Comparison of ENCODE assay signal across 9 mouse cellular contexts in genomic region chr4:136468553-136469327, GRCm38 (mm10). TPM values are rescaled to one million over a fixed set of nuclear protein-coding genes. Genes with fewer than 3 reads are reported as not detected.
DNase-seq lines count a peak whose midpoint lies in the region; ATAC-seq and TF ChIP-seq lines count a peak whose summit lies in the region.
"Had no signal": no experiment of that assay in that cellular context is flagged by ENCODE, and none has a peak within 500 bp of the region (broad histone marks: within the 10 kb centered on the region; RNA-seq: fewer than 3 reads in every experiment).

No protein-coding gene starts in this region.

- peak overlapping the region; percentile 70; the same call in 1 of the 2 replicates for H3K4me2 ChIP-seq in embryonic facial prominence, embryonic 13.5 days
- H3K4me2 ChIP-seq in hindbrain, embryonic 12.5 days (replicated peaks) = peak overlapping the region; percentile 65; the same call in 1 of the 2 replicates
- H3K4me2 ChIP-seq in liver, embryonic 12.5 days = peak overlapping the region; percentile 96

- no peak for DNase-seq in gastrocnemius, adult 2 months
- no peak for DNase-seq in gastrocnemius, postnatal 36 days
- peak; percentile 84 for DNase-seq in R1 (ENCODE audit: low read depth, low spot score)
- DNase-seq in right cerebral cortex, postnatal 14 days = peak; percentile 58
- DNase-seq in ovary, adult 18-20 months (ENCODE audit: low spot score) = no peak

- peaks cover 31% of the 10 kb centered on the region for H3K4me1 ChIP-seq in embryonic facial prominence, embryonic 13.5 days
- H3K4me1 ChIP-seq in hindbrain, embryonic 12.5 days = peaks cover 27% of the 10 kb centered on the region
- H3K4me1 ChIP-seq in liver, embryonic 12.5 days = peaks cover 24% of the 10 kb centered on the region

- no peaks in the 10 kb centered on the region for H3K36me3 ChIP-seq in embryonic facial prominence, embryonic 13.5 days
- no peaks in the 10 kb centered on the region for H3K36me3 ChIP-seq in hindbrain, embryonic 12.5 days
- no peaks in the 10 kb centered on the region for H3K36me3 ChIP-seq in liver, embryonic 12.5 days

- H3K9ac ChIP-seq in embryonic facial prominence, embryonic 13.5 days = no peak overlapping the region
- H3K9ac ChIP-seq in hindbrain, embryonic 12.5 days = no peak overlapping the region
- no peak overlapping the region for H3K9ac ChIP-seq in liver, embryonic 12.5 days

- H3K4me3 ChIP-seq in gastrocnemius, adult 2 months = peak overlapping the region; percentile 90
- H3K4me3 ChIP-seq in embryonic facial prominence, embryonic 13.5 days = no peak overlapping the region
- H3K4me3 ChIP-seq in hindbrain, embryonic 12.5 days = no peak overlapping the region
- peak overlapping the region; percentile 66; the same call in 1 of the 2 replicates for H3K4me3 ChIP-seq in liver, embryonic 12.5 days

- peaks cover 16% of the 10 kb centered on the region for H3K27me3 ChIP-seq in embryonic facial prominence, embryonic 13.5 days
- peaks cover 21% of the 10 kb centered on the region for H3K27me3 ChIP-seq in hindbrain, embryonic 12.5 days
- H3K27me3 ChIP-seq in liver, embryonic 12.5 days (replicated peaks) = peaks cover 49% of the 10 kb centered on the region
- H3K27me3 ChIP-seq: Patski had no signal

- intact Hi-C loops in gastrocnemius, adult 2 months (cut with DNase I) = no loop called here
- intact Hi-C loops in gastrocnemius, postnatal 36 days (cut with DNase I) = no loop called here

- H3K9me3 ChIP-seq in embryonic facial prominence, embryonic 13.5 days = no peaks in the 10 kb centered on the region
- H3K9me3 ChIP-seq in hindbrain, embryonic 12.5 days (replicated peaks) = no peaks in the 10 kb centered on the region
- H3K9me3 ChIP-seq in liver, embryonic 12.5 days (replicated peaks) = no peaks in the 10 kb centered on the region

- H3K27ac ChIP-seq in gastrocnemius, adult 2 months = peak overlapping the region; percentile 95
- H3K27ac ChIP-seq in embryonic facial prominence, embryonic 13.5 days = peak overlapping the region; percentile 98; the same call in 1 of the 2 replicates
- no peak overlapping the region for H3K27ac ChIP-seq in hindbrain, embryonic 12.5 days
- no peak overlapping the region for H3K27ac ChIP-seq in liver, embryonic 12.5 days

- 71% methylated on average over 14 of the region's 14 CpGs for WGBS in embryonic facial prominence, embryonic 13.5 days
- WGBS in hindbrain, embryonic 12.5 days = 78% methylated on average over 14 of the region's 14 CpGs
- WGBS in liver, embryonic 12.5 days (ENCODE audit: insufficient replicate concordance) = 72% methylated on average over 14 of the region's 14 CpGs

- no peak for ATAC-seq in embryonic facial prominence, embryonic 13.5 days (ENCODE audit: insufficient number of reproducible peaks, insufficient read depth, low FRiP score, low TSS enrichment, low read depth)
- peak; percentile 29 for ATAC-seq in hindbrain, embryonic 12.5 days (ENCODE audit: low FRiP score)
- no peak; the same call in 1 of the 2 replicates for ATAC-seq in liver, embryonic 12.5 days

- TF ChIP-seq CTCF in gastrocnemius, adult 2 months (IDR thresholded peaks at IDR 0.05) = no peak

RNA-seq across cellular contexts. Expression of gene Luzp1, which starts 0.8 kb away (rescaled TPM):
- total RNA-seq in gastrocnemius, adult 2 months (2021) = 10 to 100 TPM; 10.8 to 16.0 TPM
- 10 to 100 TPM; 12.6 to 13.1 TPM for total RNA-seq in gastrocnemius, postnatal 36 days (2021)
- polyA plus RNA-seq in embryonic facial prominence, embryonic 13.5 days (2015; fragmentation: Nextera tagmentation; extraction: Ambion mirVana) = 132 and 164 TPM in 2 replicates
- polyA plus RNA-seq in hindbrain, embryonic 12.5 days (2016; fragmentation: Nextera tagmentation; extraction: Ambion mirVana) = 80.9 and 83.1 TPM in 2 replicates
- 25.6 and 25.7 TPM in 2 replicates for polyA plus RNA-seq in liver, embryonic 12.5 days (2016; fragmentation: Nextera tagmentation; extraction: Ambion mirVana)

RNA-seq across cellular contexts. Expression of gene 6030445D17Rik, which starts 6.7 kb away (rescaled TPM):
- under 1 TPM; 0.13 to 0.17 TPM for total RNA-seq in gastrocnemius, adult 2 months (2021)
- total RNA-seq in gastrocnemius, postnatal 36 days (2021) = under 1 TPM; 0.15 to 0.38 TPM
- 0.35 TPM in 1 of 2 replicates, not detected in the other for polyA plus RNA-seq in embryonic facial prominence, embryonic 13.5 days (2015; fragmentation: Nextera tagmentation; extraction: Ambion mirVana)
- polyA plus RNA-seq in hindbrain, embryonic 12.5 days (2016; fragmentation: Nextera tagmentation; extraction: Ambion mirVana) = 0.12 TPM in 1 of 2 replicates, not detected in the other
- 0.10 TPM in 1 of 2 replicates, not detected in the other for polyA plus RNA-seq in liver, embryonic 12.5 days (2016; fragmentation: Nextera tagmentation; extraction: Ambion mirVana)

RNA-seq across cellular contexts. Expression of gene Htr1d, which starts 45.4 kb away (rescaled TPM):
- total RNA-seq in gastrocnemius, adult 2 months (2021) = not detected
- not detected for total RNA-seq in gastrocnemius, postnatal 36 days (2021)
- polyA plus RNA-seq in embryonic facial prominence, embryonic 13.5 days (2015; fragmentation: Nextera tagmentation; extraction: Ambion mirVana) = 0.52 and 0.56 TPM in 2 replicates
- 0.26 and 0.50 TPM in 2 replicates for polyA plus RNA-seq in hindbrain, embryonic 12.5 days (2016; fragmentation: Nextera tagmentation; extraction: Ambion mirVana)
- not detected in 2 replicates for polyA plus RNA-seq in liver, embryonic 12.5 days (2016; fragmentation: Nextera tagmentation; extraction: Ambion mirVana)

Comparison
In these comparisons a context has a peak if more than half of its experiments do, and no peak if none do; other contexts are left out.
1. DNase-seq: peak in R1 (single experiment) and right cerebral cortex, postnatal 14 days (single experiment); none in gastrocnemius, adult 2 months (single experiment), gastrocnemius, postnatal 36 days (0 of 2) and ovary, adult 18-20 months (single experiment).
2. H3K27ac ChIP-seq: peak in gastrocnemius, adult 2 months (single experiment) and embryonic facial prominence, embryonic 13.5 days (single experiment); none in hindbrain, embryonic 12.5 days (single experiment) and liver, embryonic 12.5 days (single experiment).
3. H3K4me3 ChIP-seq: peak in gastrocnemius, adult 2 months (single experiment) and liver, embryonic 12.5 days (single experiment); none in embryonic facial prominence, embryonic 13.5 days (single experiment) and hindbrain, embryonic 12.5 days (single experiment).
4. Peak in every context shown above with its lines, with median percentiles within 50 percentile points of each other: H3K4me2 ChIP-seq.